Mouse (Mus musculus) cortical plate, adult 2 months (tissue): ENCODE data around the gene Rere.

ENCODE experiments used
- CTCF ChIP-seq: fragments of 200-500 bp; IDR thresholded peaks from 2 replicates; pipeline ENCODE4 v1.5.1; 2011; ENCODE audit warnings: mild to moderate bottlenecking, control low read depth, low read length; ENCODE audit not compliant: insufficient read depth; ENCODE audit errors: extremely low read depth
- POLR2A ChIP-seq: fragments of 200-500 bp; IDR thresholded peaks from 2 replicates; pipeline ENCODE4 v1.6.1; 2011; ENCODE audit warnings: mild to moderate bottlenecking, low read length, control low read depth; ENCODE audit not compliant: insufficient read depth; ENCODE audit errors: extremely low read depth

GRCm38 (mm10) chr4:150406821-150407220 is 125.4 kb downstream of the Rere start:
- TF ChIP-seq POLR2A = no peak
- TF ChIP-seq CTCF = no peak
